Mouse (Mus musculus): ENCODE data around the gene Phospho1. TPM values are rescaled to one million over a fixed set of nuclear protein-coding genes. Genes with fewer than 3 reads are reported as not detected.

Gene Phospho1
- polyA plus RNA-seq, 1 experiment from 2014 or later, result not detected

DNA sequence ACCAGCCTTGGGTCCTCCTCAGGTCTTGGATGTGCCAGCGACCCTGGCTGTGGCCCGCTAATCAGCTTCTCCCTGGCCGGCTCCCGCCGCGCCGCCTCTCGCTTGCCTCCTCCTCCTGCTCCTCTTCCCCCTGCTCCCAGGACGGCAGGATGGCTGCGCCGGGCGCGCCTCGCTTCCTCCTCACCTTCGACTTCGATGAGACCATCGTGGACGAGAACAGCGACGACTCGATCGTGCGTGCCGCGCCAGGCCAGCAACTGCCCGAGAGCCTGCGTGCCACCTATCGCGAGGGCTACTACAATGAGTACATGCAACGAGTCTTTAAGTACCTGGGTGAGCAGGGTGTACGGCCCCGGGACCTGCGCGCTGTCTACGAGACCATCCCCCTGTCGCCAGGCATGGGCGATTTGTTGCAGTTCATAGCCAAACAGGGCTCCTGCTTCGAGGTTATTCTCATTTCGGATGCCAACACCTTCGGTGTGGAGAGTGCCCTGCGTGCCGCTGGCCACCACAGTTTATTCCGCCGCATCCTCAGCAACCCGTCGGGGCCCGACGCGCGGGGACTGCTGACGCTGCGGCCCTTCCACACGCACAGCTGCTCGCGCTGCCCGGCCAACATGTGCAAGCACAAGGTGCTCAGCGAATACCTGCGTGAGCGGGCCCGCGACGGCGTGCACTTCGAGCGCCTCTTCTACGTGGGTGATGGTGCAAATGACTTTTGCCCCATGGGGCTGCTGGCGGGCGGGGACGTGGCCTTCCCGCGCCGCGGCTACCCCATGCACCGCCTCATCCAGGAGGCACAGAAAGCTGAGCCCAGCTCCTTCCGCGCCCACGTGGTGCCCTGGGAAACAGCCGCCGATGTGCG is 6.3 kb downstream of the Phospho1 start:
- Histone ChIP-seq H3K9me3 (no peaks in the 10 kb centered on the region), H3K9ac (no peak overlapping the region), H3K4me2 (peak overlapping the region; percentile 42), H3K36me3 (replicated peaks) (no peaks in the 10 kb centered on the region), H3K27me3 (replicated peaks) (peaks cover 92% of the 10 kb centered on the region), H3K4me3 (peak overlapping the region; percentile 22), H3K27ac (no peak overlapping the region), H3K4me1 (peaks cover 28% of the 10 kb centered on the region)
- no peak for ATAC-seq (replicated peaks)
- 2% methylated on average over 80 of the region's 80 CpGs for WGBS

GRCm38 (mm10) chr11:95831276-95831619 is 6.9 kb downstream of the Phospho1 start:
- no peak for ATAC-seq (replicated peaks)
- H3K4me1 ChIP-seq, result peaks cover 28% of the 10 kb centered on the region
- peaks cover 97% of the 10 kb centered on the region for H3K27me3 ChIP-seq (replicated peaks)
- peak overlapping the region; percentile 22; the same call in 1 of the 2 replicates for H3K4me3 ChIP-seq
- H3K27ac ChIP-seq, result no peak overlapping the region
- no peaks in the 10 kb centered on the region for H3K9me3 ChIP-seq
- H3K4me2 ChIP-seq, result peak overlapping the region; percentile 42
- no peak overlapping the region for H3K9ac ChIP-seq
- H3K36me3 ChIP-seq (replicated peaks), result no peaks in the 10 kb centered on the region
- 6% methylated on average over 10 of the region's 10 CpGs for WGBS

DNA sequence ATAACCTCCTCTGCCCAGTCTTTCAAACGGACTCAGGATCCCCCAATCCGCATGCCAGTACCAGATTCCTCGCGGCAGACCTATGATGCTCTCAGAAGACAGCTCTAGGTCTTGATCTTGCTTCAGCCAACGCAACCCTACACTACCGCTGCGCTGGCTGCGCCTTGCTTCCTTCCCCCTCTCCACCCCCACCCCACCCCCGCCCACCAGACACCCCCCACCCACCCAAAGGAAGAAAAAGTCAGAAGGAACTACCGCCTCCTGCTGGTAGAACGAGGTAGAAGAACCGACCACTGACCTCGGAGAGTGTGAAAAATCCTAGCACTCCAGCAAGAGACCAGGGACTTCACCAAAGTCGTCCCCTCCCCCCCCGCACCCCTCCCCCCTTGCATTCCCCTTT is 7.3 kb downstream of the Phospho1 start:
- no peaks in the 10 kb centered on the region for H3K36me3 ChIP-seq (replicated peaks)
- ATAC-seq (replicated peaks), result no peak
- WGBS, result 7% methylated on average over 14 of the region's 15 CpGs
- no peak overlapping the region for H3K4me2 ChIP-seq
- peaks cover 96% of the 10 kb centered on the region for H3K27me3 ChIP-seq (replicated peaks)
- no peak overlapping the region for H3K9ac ChIP-seq
- no peak overlapping the region for H3K27ac ChIP-seq
- H3K4me1 ChIP-seq, result peaks cover 28% of the 10 kb centered on the region
- H3K4me3 ChIP-seq, result no peak overlapping the region
- no peaks in the 10 kb centered on the region for H3K9me3 ChIP-seq

DNA sequence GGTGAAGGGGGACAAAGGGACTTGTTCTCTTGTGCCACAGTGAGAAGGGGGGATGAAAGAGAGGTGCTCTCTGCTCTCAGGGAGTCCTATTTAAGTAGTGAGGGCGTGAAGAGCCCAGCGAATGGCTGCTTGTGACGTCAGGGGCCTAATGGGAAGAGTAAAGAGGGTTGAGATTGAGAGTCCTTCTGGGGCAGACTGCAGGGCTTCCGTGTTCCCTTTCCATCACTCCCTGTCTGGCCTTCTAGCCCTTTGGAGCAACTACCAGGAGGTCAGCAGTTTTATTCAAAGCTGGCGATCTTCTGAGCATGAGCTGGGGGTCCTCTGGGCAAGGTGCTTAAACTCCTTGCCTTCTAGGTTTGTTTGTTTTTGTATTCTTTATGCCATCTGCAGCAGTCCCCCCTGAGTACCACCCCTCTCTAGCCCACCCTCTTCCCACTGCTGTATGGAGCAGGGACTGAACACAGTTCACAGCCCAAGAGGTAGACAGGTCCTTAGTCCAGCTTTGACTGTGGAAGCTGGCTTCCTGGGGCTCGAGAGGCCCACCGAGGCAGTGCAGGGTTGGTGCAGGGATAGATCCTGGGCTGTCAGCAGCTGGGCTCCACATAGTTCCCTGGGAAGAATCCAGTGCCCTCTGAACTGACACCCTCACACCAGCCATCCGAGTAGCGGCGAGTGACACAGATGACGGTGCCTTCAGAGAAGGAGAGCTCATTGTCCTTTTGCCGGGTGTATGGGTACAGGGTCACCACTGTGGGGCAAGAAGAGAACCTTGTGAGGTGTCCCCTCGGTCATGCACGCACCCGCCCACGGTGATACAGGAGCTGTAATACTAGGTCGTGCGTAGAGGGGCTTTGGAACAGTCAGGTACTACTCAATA is 8.1 kb downstream of the Phospho1 start:
- no peak for ATAC-seq (replicated peaks)
- no peaks in the 10 kb centered on the region for H3K36me3 ChIP-seq (replicated peaks)
- 34% methylated on average over 18 of the region's 18 CpGs for WGBS

GRCm38 (mm10) chr11:95833006-95833570 is 8.8 kb downstream of the Phospho1 start:
- no peak for ATAC-seq (replicated peaks)
- Histone ChIP-seq H3K27me3 (replicated peaks) (peaks cover 83% of the 10 kb centered on the region), H3K9ac (no peak overlapping the region), H3K4me2 (no peak overlapping the region), H3K9me3 (no peaks in the 10 kb centered on the region), H3K4me3 (no peak overlapping the region), H3K4me1 (peaks cover 28% of the 10 kb centered on the region), H3K36me3 (replicated peaks) (no peaks in the 10 kb centered on the region), H3K27ac (no peak overlapping the region)
- WGBS, result 23% methylated on average over 8 of the region's 8 CpGs

More for the DNA sequence above, 8.1 kb downstream of the Phospho1 start:
- H3K4me2 ChIP-seq, result no peak overlapping the region
- no peak overlapping the region for H3K27ac ChIP-seq
- H3K9ac ChIP-seq, result no peak overlapping the region
- peaks cover 89% of the 10 kb centered on the region for H3K27me3 ChIP-seq (replicated peaks)
- H3K4me1 ChIP-seq, result peaks cover 28% of the 10 kb centered on the region
- no peak overlapping the region for H3K4me3 ChIP-seq
- H3K9me3 ChIP-seq, result no peaks in the 10 kb centered on the region

- ATAC-seq (replicated peaks), result no peak
- H3K9ac ChIP-seq, result no peak overlapping the region
- 9% methylated on average over 18 of the region's 18 CpGs for WGBS
- H3K27me3 ChIP-seq (replicated peaks), result peaks cover 77% of the 10 kb centered on the region
- no peaks in the 10 kb centered on the region for H3K9me3 ChIP-seq
- no peak overlapping the region for H3K4me3 ChIP-seq
- H3K4me2 ChIP-seq, result 0 out of 2 replicates have a peak overlapping the region, but pooled peaks have one; percentile 9
- no peak overlapping the region for H3K27ac ChIP-seq
- peaks cover 28% of the 10 kb centered on the region for H3K4me1 ChIP-seq
- no peaks in the 10 kb centered on the region for H3K36me3 ChIP-seq (replicated peaks)
Observed at GRCm38 (mm10) chr11:95833631-95834142, 9.4 kb downstream of the Phospho1 start.

GRCm38 (mm10) chr11:95834143-95834667 is 9.9 kb downstream of the Phospho1 start:
- Histone ChIP-seq H3K9ac (no peak overlapping the region), H3K4me2 (0 out of 2 replicates have a peak overlapping the region, but pooled peaks have one; percentile 9), H3K4me3 (no peak overlapping the region), H3K27ac (no peak overlapping the region), H3K4me1 (peaks cover 28% of the 10 kb centered on the region), H3K9me3 (no peaks in the 10 kb centered on the region), H3K27me3 (replicated peaks) (peaks cover 72% of the 10 kb centered on the region), H3K36me3 (replicated peaks) (no peaks in the 10 kb centered on the region)
- ATAC-seq (replicated peaks), result no peak
- 6% methylated on average over 22 of the region's 22 CpGs for WGBS

DNA sequence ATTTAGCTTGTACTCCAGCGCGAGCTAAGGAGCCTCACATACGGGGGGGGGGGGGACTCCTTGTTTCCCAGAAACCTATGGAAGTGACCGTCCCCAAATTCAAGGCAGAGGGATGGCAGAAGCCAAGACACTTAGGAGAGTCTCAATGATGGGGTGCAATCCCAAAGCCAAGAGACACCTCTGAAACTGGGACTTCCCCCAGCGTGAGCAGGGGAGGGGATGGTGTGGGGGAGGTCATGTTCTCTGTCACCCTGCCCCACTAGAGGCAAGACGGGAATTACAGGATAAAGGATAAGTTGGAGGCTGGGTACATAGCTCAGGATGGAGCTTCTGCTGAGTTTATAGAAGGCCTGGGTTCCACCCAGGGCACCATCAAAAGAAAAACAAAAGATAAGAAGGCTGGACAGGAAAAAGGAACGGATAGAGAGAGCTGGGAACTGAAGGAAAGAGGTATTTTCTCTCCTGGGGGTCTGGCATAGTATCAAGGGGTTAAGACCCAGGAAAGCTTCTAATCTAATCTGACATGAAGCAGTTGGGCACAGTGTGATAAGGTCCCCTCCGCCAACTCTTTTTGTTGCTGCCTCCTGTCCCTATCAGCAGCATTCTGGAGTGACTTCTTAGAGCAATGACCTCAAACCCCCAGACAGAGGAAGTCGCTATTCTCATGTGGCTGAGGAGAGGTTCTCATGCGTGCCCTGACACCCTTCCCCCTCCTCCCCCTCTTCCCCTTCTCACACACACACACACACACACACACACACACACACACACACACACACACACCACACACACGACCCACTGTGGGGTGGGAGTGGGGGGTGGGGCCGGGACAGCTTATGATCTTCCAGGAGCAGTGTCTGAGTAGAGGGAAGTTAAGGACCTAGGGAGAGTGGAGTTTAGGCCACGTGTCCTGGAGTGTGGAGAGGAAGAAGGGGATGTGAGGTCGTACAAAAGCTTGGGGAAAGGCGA is 10.7 kb downstream of the Phospho1 start:
- Histone ChIP-seq H3K27ac (no peak overlapping the region), H3K27me3 (replicated peaks) (peaks cover 64% of the 10 kb centered on the region), H3K4me1 (peaks cover 28% of the 10 kb centered on the region), H3K4me3 (no peak overlapping the region), H3K9me3 (no peaks in the 10 kb centered on the region), H3K9ac (no peak overlapping the region), H3K4me2 (no peak overlapping the region), H3K36me3 (replicated peaks) (no peaks in the 10 kb centered on the region)
- no peak for ATAC-seq (replicated peaks)
- 20% methylated on average over 15 of the region's 15 CpGs for WGBS

DNA sequence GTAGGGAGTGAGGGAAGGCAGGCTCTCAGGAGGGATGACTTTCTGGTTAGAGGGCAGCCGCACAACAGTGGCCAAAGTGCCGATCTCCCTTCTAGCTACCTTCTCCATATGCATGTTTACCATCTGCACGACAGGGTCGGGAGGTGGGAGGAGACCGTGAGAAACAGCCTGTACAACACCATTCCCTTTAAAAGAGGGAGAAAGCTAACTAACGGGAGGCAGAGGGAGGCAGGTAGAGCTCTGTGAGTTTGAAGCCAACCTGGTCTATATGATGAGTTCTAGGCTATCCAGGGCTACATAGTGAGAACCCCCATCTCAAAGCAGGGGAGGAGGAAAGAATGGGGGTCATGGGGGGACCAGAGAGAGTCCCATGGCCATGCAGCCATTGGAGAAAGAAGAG is 11.5 kb downstream of the Phospho1 start:
- 48% methylated on average over 6 of the region's 6 CpGs for WGBS

GRCm38 (mm10) chr11:95836433-95836832 is 12.1 kb downstream of the Phospho1 start:
- H3K27me3 ChIP-seq (replicated peaks), result peaks cover 50% of the 10 kb centered on the region
- no peak overlapping the region for H3K9ac ChIP-seq
- no peak for ATAC-seq (replicated peaks)
- H3K4me1 ChIP-seq, result peaks cover 15% of the 10 kb centered on the region
- H3K4me3 ChIP-seq, result no peak overlapping the region
- no peaks in the 10 kb centered on the region for H3K9me3 ChIP-seq
- H3K27ac ChIP-seq, result no peak overlapping the region
- no peaks in the 10 kb centered on the region for H3K36me3 ChIP-seq (replicated peaks)
- 69% methylated on average over 6 of the region's 6 CpGs for WGBS
- H3K4me2 ChIP-seq, result no peak overlapping the region

More for the DNA sequence above, 11.5 kb downstream of the Phospho1 start:
- ATAC-seq (replicated peaks), result no peak
- H3K9me3 ChIP-seq, result no peaks in the 10 kb centered on the region
- no peak overlapping the region for H3K4me3 ChIP-seq
- peaks cover 21% of the 10 kb centered on the region for H3K4me1 ChIP-seq
- no peak overlapping the region for H3K27ac ChIP-seq
- no peak overlapping the region for H3K4me2 ChIP-seq
- H3K9ac ChIP-seq, result no peak overlapping the region
- no peaks in the 10 kb centered on the region for H3K36me3 ChIP-seq (replicated peaks)
- peaks cover 56% of the 10 kb centered on the region for H3K27me3 ChIP-seq (replicated peaks)

GRCm38 (mm10) chr11:95837059-95837458 is 12.8 kb downstream of the Phospho1 start, which contains the start of gene Gngt2:
Gene Gngt2, plus strand, starts transcription at chr11:95837216.
- Histone ChIP-seq H3K27me3 (replicated peaks) (peaks cover 45% of the 10 kb centered on the region), H3K4me3 (no peak within 1 kb of the TSS), H3K9me3 (no peaks in the 10 kb centered on the region), H3K4me1 (peaks cover 14% of the 10 kb centered on the region), H3K36me3 (replicated peaks) (no peaks in the 10 kb centered on the region), H3K9ac (no peak within 1 kb of the TSS), H3K27ac (no peak within 1 kb of the TSS), H3K4me2 (no peak within 1 kb of the TSS)
- ATAC-seq (replicated peaks), result no peak
- WGBS, result 77% methylated on average over 10 of the region's 10 CpGs

Measured in midbrain, embryonic 15.5 days (tissue).